12 mouse cellular contexts compared by ENCODE assay signal in genomic region chr1:171924900-171925299, GRCm38 (mm10).
"Had no signal": no experiment of that assay in that cellular context is flagged by ENCODE, and none has a peak within 500 bp of the region (broad histone marks: within the 10 kb centered on the region; RNA-seq: fewer than 3 reads in every experiment).

No protein-coding gene starts in this region.

- DNase-seq: gastrocnemius, postnatal 14 days; gastrocnemius, postnatal 36 days; heart, adult 2 months; heart, postnatal 14 days; heart, postnatal 36 days; kidney, adult 11 months; kidney, adult 8-10 months; kidney, postnatal 10 days; kidney, postnatal 25 days; layer of hippocampus, adult 9-11 months; layer of hippocampus, postnatal 36 days; left cerebral cortex, postnatal 4 days had no signal
